Mouse (Mus musculus) right cerebral cortex, postnatal 10 days (tissue): ENCODE data around the gene Tmem212.

ENCODE experiments used
- DNase-seq, 2 experiments: peaks; one replicate each; pipeline ENCODE4 v3.0.0; 2021; ENCODE audit warnings: low spot score in 2 of 2

Gene Tmem212

DNA sequence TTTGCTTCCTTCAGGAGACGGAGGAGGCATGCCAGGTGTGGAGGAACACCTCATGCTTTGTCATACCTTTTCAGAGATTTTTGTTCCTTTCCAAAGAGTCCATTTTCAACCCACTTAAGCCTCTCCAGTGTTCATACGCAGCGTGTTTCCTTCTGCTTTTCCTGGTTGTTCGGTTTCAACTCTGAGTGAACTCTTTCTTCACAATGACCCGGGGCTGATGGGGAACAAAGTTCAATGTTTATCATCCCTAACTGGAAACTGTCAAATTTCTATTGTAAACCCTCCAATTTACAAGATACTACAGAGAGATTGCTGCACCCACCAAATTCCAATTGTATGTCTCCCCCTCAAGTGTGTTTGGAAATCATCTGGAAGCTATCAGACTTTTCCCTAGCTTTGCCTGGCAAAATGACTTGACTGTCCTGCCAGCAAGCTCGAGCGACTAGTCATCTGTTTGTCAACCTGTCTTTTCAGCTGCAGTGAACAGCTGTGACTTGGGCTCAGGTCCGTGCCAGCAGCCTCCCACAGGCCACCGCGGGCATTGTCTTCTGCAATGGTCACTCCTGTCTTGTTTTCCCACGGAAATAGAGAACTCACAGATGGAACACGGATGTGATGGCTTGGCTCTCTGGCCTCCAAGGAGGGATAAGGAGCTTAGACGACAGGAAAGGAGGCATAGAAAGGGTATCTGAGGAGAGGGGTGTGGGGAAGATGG, 3.0 kb upstream of the Tmem212 start:
- DNase-seq, result no peak

DNA sequence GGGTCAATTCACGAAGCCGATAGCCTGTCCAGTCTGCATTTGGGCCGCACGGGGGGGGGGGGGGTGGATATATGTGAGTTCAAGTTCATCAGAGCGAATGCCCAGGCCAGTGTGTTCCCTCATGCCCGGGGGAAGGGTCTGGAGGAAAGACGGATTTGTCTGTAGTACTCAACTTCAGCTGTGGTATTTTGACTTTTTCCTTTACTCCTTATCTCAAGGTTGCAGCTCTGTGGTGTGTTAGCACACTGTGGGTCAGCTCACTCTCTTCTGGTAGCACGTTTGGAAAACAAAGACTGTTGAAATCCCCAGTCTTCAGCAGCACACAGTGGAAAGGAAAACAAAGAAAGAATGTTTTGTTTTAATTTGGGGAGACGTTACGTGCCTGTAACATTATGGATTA, 2.0 kb upstream of the Tmem212 start:
- DNase-seq, result no peak

DNA sequence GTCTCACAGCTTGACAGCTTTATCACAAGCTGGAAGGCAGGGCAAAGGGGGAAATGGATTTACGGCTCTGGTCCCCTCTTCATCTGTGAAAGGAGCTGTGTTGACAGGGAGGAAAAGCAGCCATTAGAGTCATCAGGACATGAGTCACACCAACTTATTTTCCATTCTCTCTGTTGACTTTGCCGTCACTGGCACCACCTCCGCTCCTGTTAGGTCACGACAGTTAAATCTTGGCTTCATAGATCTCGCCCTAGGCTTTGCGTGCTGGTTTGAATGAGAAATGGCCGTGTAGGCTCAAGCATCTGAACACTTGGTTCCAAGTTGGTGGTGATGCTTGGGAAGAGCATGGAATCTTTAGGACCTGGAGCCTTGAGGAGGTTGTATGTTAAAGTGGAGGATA, 9.6 kb downstream of the Tmem212 start:
- no peak for DNase-seq

- no peak for DNase-seq
Observed at GRCm38 (mm10) chr3:27885585-27885984, 10.6 kb downstream of the Tmem212 start.

GRCm38 (mm10) chr3:27881897-27882835, 14.0 kb downstream of the Tmem212 start:
- DNase-seq, result no peak

DNA sequence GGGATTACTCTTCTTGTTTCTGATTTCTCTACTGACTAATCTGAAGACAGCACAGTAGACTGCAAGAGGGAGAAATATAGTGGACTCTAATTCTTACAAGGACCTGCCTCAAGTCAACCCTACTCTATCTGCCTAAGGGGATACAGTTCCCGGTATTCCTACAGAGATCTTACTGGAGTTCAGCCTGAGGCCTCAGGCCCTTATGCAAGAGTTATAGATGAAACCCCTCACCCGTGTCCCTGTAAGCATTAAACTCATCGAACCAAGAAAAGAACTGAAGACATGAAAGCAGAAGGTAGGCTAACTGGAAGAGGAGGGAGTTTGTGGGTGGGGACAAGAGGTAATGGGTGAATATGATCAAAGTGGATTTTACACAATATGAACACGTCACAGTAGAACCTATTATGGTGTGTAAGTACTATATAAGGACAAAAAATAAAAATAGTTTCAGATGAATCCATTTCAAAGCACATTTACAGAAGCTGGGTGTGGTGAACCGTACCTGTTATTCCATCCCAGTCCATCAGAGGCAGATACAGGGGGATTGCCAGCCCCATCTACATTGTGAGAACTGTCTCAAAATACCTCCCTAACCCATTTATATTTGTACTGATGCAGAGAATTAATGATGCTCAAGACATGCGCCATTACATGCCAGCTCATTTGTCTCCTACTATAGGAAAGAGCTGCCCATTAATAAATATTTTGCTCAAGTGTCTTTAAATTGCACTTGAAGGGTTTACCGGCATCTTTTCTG, 17.1 kb downstream of the Tmem212 start:
- no peak for DNase-seq

GRCm38 (mm10) chr3:27873268-27874073, 22.7 kb downstream of the Tmem212 start:
- peak in 1 of 2 experiments; percentile 3 for DNase-seq

DNA sequence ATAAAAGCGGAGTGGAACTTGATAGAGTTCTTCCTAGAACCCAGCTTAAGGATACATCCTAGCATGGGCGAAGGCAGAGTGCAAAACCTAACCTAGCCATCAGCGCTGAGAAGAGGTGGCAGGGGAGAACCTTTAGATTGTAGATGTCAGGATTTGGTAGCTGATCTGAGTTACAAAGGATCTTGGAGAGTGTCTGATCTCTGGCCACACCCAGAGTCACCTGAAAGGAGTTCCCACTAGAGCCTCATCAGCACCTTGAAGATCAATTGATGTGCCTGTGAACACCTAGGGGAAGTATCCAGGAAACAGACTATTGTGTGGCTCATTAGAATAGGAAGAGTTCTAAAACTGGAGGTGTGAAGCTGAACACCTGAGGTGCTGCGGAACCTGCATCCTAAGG, 23.7 kb downstream of the Tmem212 start:
- DNase-seq, result no peak

- no peak for DNase-seq
Observed at GRCm38 (mm10) chr3:27871891-27872290, 24.3 kb downstream of the Tmem212 start.

GRCm38 (mm10) chr3:27871371-27871770, 24.8 kb downstream of the Tmem212 start:
- DNase-seq, result no peak

DNA sequence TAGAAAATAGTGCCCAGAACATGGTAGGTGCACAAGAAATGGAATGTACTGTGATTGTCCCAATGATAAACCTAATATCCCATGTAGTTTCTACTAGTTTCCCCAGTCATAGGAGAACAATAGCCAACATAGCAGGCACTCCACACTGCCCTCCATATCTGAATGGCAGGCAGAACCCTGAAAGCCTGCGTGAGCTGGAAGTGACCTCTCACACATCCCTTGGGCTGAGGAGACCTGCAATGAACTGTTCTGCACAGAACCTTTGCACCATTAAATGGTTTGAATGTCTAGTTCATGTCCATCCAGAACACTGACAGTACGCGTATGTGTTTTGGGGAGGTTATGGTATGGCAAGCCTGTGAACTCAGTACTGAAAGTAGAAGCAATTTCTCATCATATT, 27.5 kb downstream of the Tmem212 start:
- DNase-seq, result no peak

DNA sequence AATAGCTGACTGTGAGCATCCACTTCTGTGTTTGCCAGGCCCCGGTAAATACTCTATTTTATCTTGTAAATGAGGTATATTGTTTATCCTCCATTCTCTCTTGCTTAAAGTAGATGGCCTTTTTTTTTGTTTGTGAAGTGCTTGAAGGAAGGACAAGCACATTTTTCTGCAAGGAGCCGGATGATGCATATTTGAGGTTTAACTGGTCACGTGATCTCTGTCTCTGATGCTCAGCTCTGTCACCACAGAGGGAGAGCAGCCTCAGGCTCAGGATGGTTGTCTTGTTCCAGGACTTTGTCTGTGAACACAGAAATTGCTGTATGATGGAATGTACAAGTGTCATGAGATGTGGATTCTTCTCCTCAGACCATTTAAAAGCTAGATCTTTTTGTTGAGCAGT, 28.4 kb downstream of the Tmem212 start:
- no peak for DNase-seq

- DNase-seq, result peak; percentile 73 to 85
Observed at GRCm38 (mm10) chr3:27862821-27863740, 33.1 kb downstream of the Tmem212 start.

DNA sequence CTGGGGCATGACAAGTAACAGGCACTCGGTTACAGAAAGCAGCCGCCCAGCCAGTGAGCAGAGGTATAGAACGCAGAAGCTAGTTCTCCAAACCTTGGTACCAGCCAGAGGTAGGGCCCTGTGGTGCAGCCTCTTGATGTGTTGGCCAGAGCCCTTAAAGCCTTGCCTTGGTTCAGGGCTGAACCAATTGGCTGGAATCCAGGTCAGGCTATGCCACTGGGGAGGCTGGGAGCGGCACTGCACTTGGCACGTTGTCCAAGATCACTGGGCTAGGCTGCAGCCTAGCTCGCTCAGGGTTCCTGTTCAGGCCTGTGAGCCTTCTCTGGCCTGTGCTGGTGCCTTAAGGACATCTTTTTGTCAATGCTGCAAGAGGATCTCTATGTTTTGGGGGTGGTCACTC, 34.6 kb downstream of the Tmem212 start:
- DNase-seq, result peak; percentile 57 to 68

DNA sequence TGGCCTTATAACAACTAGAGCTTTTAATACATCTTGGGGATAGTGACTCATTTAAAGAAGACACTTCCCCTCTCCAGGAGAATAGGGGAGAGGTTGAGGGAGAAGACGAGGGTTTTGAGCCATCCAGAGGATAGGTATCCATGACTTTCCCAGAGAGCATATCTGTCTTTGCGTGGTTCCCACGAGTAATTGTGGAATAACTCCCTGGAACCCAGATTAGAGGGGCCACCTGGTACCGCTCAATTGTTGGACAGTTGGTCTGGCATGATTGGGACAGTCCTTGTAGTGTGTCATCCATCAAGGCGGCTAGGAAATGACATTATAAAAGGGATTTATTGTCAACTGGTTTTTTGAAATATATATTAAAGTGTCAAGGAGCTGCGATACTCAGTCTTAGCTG, 35.1 kb downstream of the Tmem212 start:
- no peak for DNase-seq

- no peak for DNase-seq
Observed at GRCm38 (mm10) chr3:27859161-27859561, 37.0 kb downstream of the Tmem212 start.

DNA sequence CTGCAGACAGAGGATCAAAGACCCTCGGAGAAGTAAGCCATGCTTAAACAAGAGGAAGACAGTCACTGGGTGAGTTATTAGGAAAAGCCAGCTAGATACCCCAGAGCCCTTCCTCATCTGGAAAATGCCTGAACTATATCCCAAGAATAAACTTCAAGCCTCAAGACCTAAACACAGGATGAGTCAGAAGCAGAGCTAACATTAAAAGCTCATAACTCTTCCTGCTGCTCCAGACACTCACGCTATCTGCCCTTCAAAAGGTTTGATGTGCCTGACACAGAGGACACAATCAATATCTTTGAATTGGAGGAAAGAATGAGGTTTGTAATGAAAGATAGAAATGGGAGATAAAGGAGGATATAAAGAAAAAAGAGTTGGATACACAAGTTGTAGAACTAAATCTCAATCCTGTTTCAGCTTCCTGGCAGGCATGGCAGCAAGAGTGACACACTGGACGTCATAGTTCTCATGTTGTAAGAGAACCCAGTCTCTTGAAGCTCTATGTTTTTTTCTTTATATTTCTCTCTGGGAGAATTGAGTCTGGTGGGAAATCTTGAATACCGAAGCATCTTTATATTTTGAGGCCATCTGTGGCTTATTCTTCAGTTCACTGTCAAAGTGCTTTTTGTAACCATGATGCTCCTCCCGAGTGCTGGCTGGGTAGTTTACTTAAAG, 37.6 kb downstream of the Tmem212 start:
- no peak for DNase-seq

GRCm38 (mm10) chr3:27856288-27856687, 39.9 kb downstream of the Tmem212 start:
- DNase-seq, result no peak

DNA sequence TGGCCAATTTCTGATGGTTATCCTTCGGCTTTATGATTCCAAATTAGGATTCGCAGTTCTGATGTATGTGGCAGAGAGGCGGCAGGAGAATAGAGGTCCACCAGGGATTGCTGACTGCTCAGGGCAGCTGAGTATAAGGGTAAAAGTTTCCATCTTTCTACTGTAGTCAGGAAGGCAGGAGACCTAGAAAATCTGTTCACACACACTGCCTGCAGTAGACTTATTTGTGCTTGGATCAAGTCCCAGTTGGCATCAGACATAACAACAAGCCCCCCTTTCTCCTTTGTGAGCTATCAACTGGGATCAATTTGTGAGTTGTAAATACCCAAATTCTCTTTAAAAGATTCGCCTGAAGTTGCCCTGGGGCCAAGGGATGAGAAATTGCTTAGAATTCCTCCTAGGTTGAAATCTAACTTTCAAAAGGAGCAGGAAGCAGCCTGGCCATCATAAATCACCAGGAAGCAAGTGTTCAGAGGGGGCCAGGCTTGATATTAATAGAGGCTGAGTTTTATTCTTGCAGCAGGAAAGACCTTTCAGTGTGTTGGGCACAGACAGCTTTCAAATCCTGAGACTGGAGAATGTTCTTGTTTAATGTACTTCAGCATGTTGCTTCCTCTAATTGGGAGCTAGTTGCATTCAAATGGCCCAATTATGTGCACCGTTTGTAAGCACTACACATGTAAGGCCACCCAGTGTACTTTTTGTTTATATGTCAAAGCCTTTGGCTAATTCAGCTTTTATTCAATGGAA, 41.6 kb downstream of the Tmem212 start:
- DNase-seq, result no peak
